Mouse (Mus musculus) adrenal gland, postnatal 36 days (tissue): ENCODE measurements around the gene Clrn3. TPM values are rescaled to one million over a fixed set of nuclear protein-coding genes. Genes with fewer than 3 reads are reported as not detected.
A peak's percentile ranks its signal among the peaks of the same experiment; 100 is the strongest.
"Not testable (repeated sequence)": the region's sequence is repeated elsewhere in the genome, so short reads cannot be mapped to it uniquely, and the experiment has no call there.

ENCODE experiments used
- DNase-seq, 2 experiments: peaks; one replicate each; pipeline ENCODE4 v3.0.0; 2021; ENCODE audit warnings: mixed read lengths in 1 of 2
- long read RNA-seq, 2 experiments: library from polyadenylated mRNA; stranded (forward); transcript quantifications; one replicate each; pipeline ENCODE4 v2.0.0; 2021; ENCODE audit warnings: borderline sequencing depth in 2 of 2
- total RNA-seq, 2 experiments: library from RNA; stranded (reverse); gene quantifications; 2 replicates each; pipeline ENCODE4 v1.2.3; 2021

The Clrn3 gene
- not detected for total RNA-seq
- long read RNA-seq, experiment 1 = 0 reads
- long read RNA-seq, experiment 2 = 0 reads

GRCm38 (mm10) chr7:135528515-135528914 is at the start of gene Clrn3:
TSS of gene Clrn3 (minus strand) at chr7:135528654.
- DNase-seq = no peak

DNA sequence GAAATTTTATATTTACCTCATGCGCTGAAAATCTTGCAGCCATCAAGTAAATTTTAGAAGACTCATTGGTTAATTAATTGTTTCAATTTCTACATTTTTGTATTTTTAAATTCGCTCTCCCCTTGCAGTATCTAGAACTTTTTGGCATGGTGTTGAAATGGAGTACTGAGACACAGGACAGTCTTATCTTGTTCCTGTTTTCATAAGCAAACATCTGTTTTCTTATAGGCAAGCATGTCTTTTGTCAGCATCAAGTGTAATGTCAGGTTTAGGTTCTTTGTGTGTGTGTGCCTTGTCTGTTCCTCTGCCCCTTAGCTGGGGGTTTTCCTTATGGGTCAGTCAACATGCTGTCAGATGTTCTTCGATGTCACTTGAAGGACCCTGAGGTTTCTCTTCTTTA is 47.9 kb upstream of the Clrn3 start:
- DNase-seq = no peak

DNA sequence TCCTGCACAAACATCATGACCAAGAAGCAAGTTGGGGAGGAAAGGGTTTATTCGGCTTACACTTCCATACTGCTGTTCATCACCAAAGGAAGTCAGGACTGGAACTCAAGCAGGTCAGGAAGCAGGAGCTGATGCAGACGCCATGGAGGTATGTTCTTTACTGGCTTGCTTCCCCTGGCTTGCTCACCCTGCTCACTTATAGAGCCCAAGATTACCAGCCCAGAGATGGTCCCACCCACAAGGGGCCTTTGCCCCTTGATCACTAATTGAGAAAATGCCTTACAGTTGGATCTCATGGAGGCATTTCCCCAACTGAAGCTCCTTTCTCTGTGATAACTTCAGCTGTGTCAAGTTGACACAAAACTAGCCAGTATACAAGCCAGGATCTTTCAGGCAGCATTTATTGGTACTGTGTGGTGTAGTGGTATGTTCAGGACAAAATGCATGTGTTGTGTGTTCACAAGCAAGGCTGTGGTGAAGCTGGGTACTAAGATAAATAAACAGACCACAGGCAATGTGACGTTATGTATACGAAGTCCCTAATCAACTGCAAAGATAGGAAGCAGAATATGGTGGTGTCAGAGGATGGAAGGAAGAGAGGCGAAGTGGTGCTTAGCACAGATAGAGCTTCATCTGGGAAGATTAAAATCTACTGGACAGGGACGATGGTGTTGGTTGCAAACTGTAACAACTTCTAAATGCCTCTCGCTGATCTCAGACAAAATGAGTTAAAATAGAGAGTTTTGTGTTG is 47.0 kb upstream of the Clrn3 start:
- DNase-seq = not testable (repeated sequence)

DNA sequence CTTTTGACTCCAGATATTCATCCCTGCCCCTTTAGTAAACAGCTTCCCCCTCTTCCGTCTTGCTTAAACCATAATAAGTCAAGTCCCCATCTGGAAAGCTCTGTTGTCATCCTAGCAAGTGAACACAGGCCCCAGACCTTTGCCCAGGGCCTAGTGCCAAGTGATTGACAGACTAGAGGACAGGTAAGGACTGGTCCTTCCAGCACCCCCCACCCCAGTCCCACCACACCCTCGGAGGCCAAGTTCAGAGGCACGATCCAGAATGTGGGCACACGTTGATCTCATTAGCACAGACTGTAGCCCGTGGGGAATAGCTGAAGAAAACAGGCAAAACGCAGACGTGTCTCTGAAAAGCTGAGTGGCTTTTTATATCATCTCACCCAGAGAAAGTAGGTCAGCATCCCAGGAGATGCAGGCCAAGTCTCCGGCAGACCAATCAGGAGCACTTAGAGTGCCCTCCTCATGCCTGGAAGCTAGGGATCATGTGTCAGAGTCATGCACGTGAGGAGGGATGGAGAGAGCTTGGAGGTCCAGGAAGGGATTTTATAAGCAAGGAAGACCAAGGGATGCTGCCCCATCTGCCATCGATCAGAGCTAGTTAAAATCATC is 43.6 kb upstream of the Clrn3 start:
- no peak for DNase-seq

DNA sequence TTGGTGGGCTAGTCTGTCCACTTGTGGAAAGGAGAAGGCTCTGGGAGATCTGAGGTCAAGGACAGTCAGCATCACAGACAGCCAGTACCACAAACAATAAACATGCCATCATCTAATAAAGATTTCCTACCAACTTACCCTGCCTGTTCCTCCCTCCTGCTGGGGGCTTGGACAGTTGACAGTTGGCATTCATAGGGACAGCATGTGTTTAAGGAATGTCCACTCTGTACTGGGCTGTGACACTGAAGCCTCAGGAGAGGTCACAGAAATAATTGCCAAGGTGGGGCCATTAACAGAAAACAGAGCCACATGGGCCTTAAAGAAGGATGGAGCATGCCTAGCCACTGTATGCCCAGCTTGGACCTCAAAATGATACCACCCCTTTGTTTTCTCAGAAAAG is 42.9 kb upstream of the Clrn3 start:
- no peak for DNase-seq

DNA sequence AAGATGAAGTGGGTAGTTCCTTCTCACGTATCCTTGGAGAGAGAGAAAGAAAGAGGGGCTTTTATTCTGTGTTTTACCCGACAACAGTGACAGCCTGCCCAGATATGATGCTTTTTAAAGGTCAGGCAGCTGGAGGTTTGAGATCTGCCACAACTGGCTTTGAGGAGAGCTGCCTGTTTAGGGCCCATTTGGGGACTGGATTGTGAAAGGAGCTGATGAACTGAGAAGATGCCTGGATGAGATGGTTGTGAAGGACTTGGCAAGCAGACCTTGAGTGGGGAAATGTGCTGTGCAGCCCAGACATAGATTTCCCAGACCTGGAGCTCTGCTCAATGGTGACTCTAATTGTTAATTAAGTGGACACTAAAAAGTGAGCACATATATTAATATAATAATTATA is 40.1 kb upstream of the Clrn3 start:
- no peak for DNase-seq

DNA sequence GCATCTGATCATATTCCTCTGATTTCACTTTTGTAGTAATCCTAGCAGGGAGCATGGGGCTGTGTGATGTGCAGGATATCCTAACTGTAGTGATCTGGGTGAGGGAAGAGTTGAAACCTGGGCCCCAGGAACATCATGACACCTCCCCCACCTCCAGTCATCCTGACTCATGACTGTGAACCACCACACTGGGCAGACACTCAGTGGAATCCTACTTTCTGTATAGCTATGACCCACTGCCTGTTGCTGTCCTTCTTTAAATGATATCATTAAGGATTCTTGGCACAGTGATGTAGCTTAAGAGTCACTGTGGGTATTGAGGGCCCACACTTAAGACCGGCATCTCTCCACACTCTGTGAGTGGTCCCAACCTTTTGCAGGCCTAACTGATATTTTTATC is 39.1 kb upstream of the Clrn3 start:
- DNase-seq = peak in 1 of 2 experiments; percentile 37

DNA sequence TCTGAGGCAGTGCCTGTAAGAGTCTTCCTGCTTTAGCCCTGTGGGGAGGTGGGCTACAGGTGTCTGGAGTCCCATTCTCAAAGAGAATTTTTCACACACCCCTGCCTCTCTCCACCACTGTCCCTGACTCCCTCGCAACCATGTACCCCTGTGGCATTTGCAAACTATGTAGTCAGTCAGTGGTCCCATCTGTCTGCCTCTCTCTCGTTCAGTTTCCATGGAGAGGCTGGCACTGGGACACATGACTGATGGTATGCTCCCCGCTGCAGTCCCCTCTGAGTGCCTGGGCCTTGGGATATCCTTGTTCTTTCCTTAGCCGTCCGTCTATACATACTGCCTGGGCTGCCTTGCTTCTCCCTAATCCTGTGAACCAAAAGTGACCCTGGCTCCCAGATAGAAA is 37.6 kb upstream of the Clrn3 start:
- no peak for DNase-seq

- DNase-seq = no peak
These were observed 35.6 kb upstream of the Clrn3 start for GRCm38 (mm10) chr7:135564022-135564421.

- DNase-seq = no peak
These were observed 31.8 kb upstream of the Clrn3 start for GRCm38 (mm10) chr7:135560280-135560679.

GRCm38 (mm10) chr7:135556663-135557402 is 28.4 kb upstream of the Clrn3 start:
- DNase-seq = no peak

DNA sequence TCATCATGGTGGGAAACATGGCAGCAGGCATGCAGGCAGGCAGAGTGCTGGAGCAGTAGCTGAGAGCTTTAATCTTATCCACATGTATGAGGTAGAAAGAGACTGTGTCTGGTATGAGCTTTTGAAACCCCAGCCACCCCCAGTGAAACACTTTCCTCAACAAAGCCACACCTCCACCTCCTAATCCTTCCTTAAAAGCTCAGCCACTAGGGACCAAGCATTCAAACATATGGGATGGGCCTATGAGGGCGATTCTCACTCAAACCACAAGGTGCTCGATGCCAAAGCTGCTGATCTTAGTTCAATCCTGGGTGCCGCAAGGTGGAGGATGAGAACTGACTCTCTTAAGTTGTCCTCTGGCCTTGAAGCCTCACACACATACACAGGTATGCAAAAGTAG is 25.1 kb upstream of the Clrn3 start:
- DNase-seq = no peak

DNA sequence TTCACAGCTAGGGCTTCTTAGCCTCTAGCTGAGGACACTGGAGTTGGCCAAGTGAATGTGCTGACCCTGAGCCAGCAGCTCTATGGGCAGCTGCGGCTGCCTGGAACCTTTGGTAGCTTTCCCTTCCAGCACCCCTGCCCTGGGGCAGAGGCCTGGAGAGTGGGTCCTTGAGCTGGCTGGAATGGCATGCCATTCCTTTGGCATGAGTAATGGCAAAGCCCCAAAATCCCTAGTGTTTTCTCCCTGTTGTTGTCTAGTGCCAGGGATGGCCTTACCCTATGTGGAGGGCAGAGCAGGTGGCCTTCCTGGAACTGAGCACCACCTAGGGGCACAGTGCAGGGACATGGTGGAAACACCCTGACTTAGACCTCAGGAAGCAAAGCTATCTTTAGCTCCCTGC is 23.1 kb upstream of the Clrn3 start:
- DNase-seq = peak; percentile 77 to 78

- DNase-seq = no peak
These were observed 20.0 kb upstream of the Clrn3 start for GRCm38 (mm10) chr7:135548434-135548833.

- no peak for DNase-seq
These were observed 18.1 kb upstream of the Clrn3 start for GRCm38 (mm10) chr7:135546530-135546929.

DNA sequence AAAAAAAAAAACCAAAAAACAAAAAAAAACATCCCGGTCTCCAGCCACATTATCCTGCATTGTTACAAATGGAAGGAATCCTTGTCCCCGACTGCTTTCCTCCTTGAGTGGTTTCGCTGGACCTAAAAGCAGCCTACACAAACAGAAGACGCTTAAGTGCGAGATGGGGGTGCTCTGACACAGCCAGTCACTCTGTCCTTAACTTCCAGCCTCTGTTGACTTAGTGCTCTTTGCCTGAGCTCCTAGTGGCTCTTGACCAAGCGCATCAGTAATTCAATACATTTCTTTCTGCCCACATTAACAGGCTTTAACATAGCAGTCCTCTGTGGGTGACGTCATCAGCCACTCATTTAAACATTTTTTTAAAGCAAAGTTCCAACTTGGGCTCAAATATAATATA is 17.5 kb upstream of the Clrn3 start:
- no peak for DNase-seq

DNA sequence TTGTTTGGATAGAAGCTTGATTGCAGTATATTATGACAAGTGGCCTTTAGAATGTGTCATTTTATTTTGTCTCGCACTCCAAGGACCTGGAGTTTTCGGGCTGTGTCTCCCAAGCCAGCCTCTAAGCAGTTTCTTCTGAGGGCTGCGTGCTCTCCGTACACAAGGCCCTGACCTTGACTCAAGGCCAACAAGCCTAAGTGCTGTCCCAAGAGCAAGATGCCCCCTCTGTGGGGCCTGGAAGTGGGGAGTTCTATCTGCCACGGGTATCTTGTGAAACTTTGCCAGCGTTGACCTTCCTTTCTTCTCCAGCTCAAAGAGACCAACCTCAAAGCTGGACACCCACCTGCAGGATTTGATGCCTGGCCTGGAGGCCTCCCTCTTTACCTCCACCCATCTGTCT is 15.9 kb upstream of the Clrn3 start:
- DNase-seq = peak; percentile 30 to 40

DNA sequence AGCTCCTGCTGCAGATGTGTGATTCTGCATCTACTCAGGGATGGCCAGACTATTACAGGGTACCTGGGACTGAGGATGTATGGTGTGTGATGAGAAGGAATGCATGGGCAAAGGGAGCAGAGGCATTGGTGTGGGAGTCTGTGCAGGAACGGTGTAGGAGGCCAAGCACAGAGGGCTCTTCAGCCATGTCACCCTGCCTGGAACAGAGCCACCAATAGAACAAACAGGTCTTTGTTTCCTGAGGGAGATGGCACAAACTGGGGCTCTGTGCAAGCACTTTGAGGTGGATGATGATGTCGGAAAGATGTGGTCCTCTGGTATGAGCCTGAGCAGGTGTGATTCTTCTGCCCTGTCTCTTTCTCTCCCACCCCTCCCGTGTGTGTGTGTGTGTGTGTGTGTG is 14.6 kb upstream of the Clrn3 start:
- no peak for DNase-seq

GRCm38 (mm10) chr7:135542235-135542634 is 13.8 kb upstream of the Clrn3 start:
- DNase-seq = no peak

- DNase-seq = peak in 1 of 2 experiments; percentile 17
These were observed 11.0 kb upstream of the Clrn3 start for GRCm38 (mm10) chr7:135539429-135539828.

GRCm38 (mm10) chr7:135537948-135538741 is 9.7 kb upstream of the Clrn3 start:
- peak; percentile 32 to 37 for DNase-seq

DNA sequence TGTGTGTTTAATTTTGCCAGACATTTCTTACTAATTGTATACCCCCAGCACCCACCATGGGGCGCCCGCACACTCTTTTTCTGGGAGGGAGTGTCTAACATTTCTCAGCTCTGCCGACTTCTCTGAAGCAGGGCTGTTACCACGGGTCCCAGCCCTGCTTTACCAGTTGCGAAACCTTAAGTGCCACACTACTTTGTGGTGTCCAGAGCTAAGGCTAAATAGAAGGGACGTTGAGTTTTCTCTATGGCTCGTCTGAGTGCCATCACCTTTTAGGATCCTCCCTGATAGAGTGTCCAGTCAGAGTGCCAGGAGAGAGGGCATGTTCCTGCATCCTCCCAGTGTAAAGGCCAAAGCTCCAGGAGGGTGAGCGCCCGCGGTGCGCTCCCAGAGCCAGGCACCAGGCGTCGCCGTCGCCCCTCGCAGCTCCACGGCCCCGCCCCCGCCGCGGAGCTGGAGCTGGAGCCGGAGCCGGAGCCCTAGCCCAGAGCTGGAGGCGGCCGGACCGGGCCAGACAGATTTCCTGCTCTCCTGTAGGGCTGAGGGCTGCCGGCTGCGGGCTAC is 9.0 kb upstream of the Clrn3 start, which contains the start of gene Ptpre:
Ptpre (plus strand) TSS at position 141 of the 561 bp plus-strand sequence.
- peak; percentile 91 to 94 for DNase-seq
